Mouse (Mus musculus): ENCODE measurements around the gene Tmem239.

GRCm38 (mm10) chr2:130423397-130424125, 17.3 kb downstream of the Tmem239 start:
- no peak for TF ChIP-seq GATA1 (IDR thresholded peaks at IDR 0.05; ENCODE audit: borderline replicate concordance, low read length)
- TF ChIP-seq FLI1 (IDR thresholded peaks at IDR 0.05; ENCODE audit: low read length), result no peak
